Mouse (Mus musculus) heart, postnatal 0 days (tissue): Measurements from ENCODE around the gene Nubpl. TPM values are rescaled to one million over a fixed set of nuclear protein-coding genes. Genes with fewer than 3 reads are reported as not detected.
"Not testable (repeated sequence)": the region's sequence is repeated elsewhere in the genome, so short reads cannot be mapped to it uniquely, and the experiment has no call there.

ENCODE experiments used
- ATAC-seq: fragments of 200-750 bp; cut with Nextera tagmentation; 2 replicates; pipeline ENCODE4 v1.8.0; 2017; ENCODE audit warnings: low read depth, moderate number of reproducible peaks, moderate library complexity; ENCODE audit not compliant: insufficient read depth
- DNase-seq: peaks from one replicate; pipeline ENCODE4 v3.0.0-alpha.2; 2016; ENCODE audit warnings: low spot score
- H3K27ac ChIP-seq: fragments of 300-500 bp; sonication (generic); 2 replicates; pipeline ENCODE4 v1.5.1; 2014; ENCODE audit warnings: low read depth, mild to moderate bottlenecking
- H3K27me3 ChIP-seq: fragments of 300-500 bp; sonication (generic); 2 replicates; pipeline ENCODE4 v1.6.1; 2014; ENCODE audit warnings: low read length, mixed read lengths; ENCODE audit not compliant: control insufficient read depth, insufficient read depth
- H3K36me3 ChIP-seq: fragments of 300-500 bp; sonication (generic); replicated peaks from 2 replicates; pipeline ENCODE4 v1.6.1; 2014; ENCODE audit warnings: low read length, mixed read lengths; ENCODE audit not compliant: control insufficient read depth, insufficient read depth
- H3K4me1 ChIP-seq: fragments of 300-500 bp; sonication (generic); 2 replicates; pipeline ENCODE4 v1.6.1; 2014; ENCODE audit warnings: antibody characterized with exemption; ENCODE audit not compliant: control insufficient read depth, insufficient read depth
- H3K4me2 ChIP-seq: fragments of 300-500 bp; sonication (generic); 2 replicates; pipeline ENCODE4 v1.6.1; 2014; ENCODE audit warnings: low read depth, mild to moderate bottlenecking, low read length, moderate library complexity
- H3K4me3 ChIP-seq: fragments of 300-500 bp; sonication (generic); 2 replicates; pipeline ENCODE4 v1.5.1; 2014; ENCODE audit warnings: low read depth, low read length
- H3K9ac ChIP-seq: fragments of 300-500 bp; sonication (generic); replicated peaks from 2 replicates; pipeline ENCODE4 v1.6.1; 2014; ENCODE audit warnings: low read depth, low read length, mixed read lengths
- H3K9me3 ChIP-seq: fragments of 300-500 bp; sonication (generic); replicated peaks from 2 replicates; pipeline ENCODE4 v1.6.1; 2016; ENCODE audit warnings: low read length; ENCODE audit not compliant: control insufficient read depth
- CTCF ChIP-seq: IDR thresholded peaks from 2 replicates; pipeline ENCODE4 v1.5.1; 2016; ENCODE audit warnings: antibody characterized with exemption, control low read depth, low read depth
- EP300 ChIP-seq: IDR thresholded peaks from 2 replicates; pipeline ENCODE4 v1.6.1; 2016; ENCODE audit warnings: antibody characterized with exemption, low read depth
- WGBS: fragments of 180-500 bp; shearing (Covaris S2); extraction: QIAGEN DNeasy Blood & Tissue Kit; methylation state at CpG from one replicate; pipeline ENCODE4 v1.1.7; 2014; 5-methylcytosine and 5-hydroxymethylcytosine counted together
- polyA plus RNA-seq: library from polyadenylated mRNA; unstranded; fragments of >200 nt; fragmentation: Nextera tagmentation; extraction: Ambion mirVana; gene quantifications from 2 replicates; pipeline ENCODE4 v1.2.1, GENCODE M21; 2015
- total RNA-seq: library from RNA; depleted of rRNA; stranded (reverse); fragments of >200 nt; gene quantifications from 2 replicates; pipeline ENCODE4 v1.2.3, GENCODE M21; 2014; ENCODE audit warnings: low replicate concordance; rRNA removed

The Nubpl gene
- 2.7 and 9.0 TPM in 2 replicates for total RNA-seq
- polyA plus RNA-seq, result 9.4 and 9.9 TPM in 2 replicates

GRCm38 (mm10) chr12:52097650-52098070 is at the start of gene Nubpl:
Gene Nubpl (plus strand): TSS chr12:52097737.
- Histone ChIP-seq H3K27ac (peak within 1 kb of the TSS; percentile 65), H3K36me3 (no peaks in the 10 kb centered on the region), H3K4me2 (peak within 1 kb of the TSS; percentile 71), H3K9ac (peak within 1 kb of the TSS; percentile 84), H3K9me3 (no peaks in the 10 kb centered on the region), H3K4me3 (peak within 1 kb of the TSS; percentile 91), H3K4me1 (no peaks in the 10 kb centered on the region; the same call in 1 of the 2 replicates), H3K27me3 (no peaks in the 10 kb centered on the region)
- no peak for TF ChIP-seq EP300
- TF ChIP-seq CTCF, result no peak
- DNase-seq (peak; percentile 91), ATAC-seq (peak; percentile 99)
- WGBS, result under 1% methylated on average over 32 of the region's 32 CpGs

- H3K4me2 ChIP-seq, result no peak overlapping the region
- H3K36me3 ChIP-seq, result no peaks in the 10 kb centered on the region
- TF ChIP-seq EP300 (no peak), CTCF (no peak)
- H3K4me1 ChIP-seq, result no peaks in the 10 kb centered on the region
- 61% methylated on average over 2 of the region's 2 CpGs for WGBS
- H3K9me3 ChIP-seq, result no peaks in the 10 kb centered on the region
- H3K9ac ChIP-seq, result no peak overlapping the region
- ATAC-seq, result no peak
- no peaks in the 10 kb centered on the region for H3K27me3 ChIP-seq
- no peak overlapping the region for H3K27ac ChIP-seq
- DNase-seq, result no peak
- H3K4me3 ChIP-seq, result no peak overlapping the region
Observed at GRCm38 (mm10) chr12:52049324-52049723, 48.2 kb upstream of the Nubpl start.

- not testable (repeated sequence) for DNase-seq, ATAC-seq, H3K4me3 ChIP-seq, H3K9me3 ChIP-seq, H3K4me2 ChIP-seq, H3K36me3 ChIP-seq, H3K4me1 ChIP-seq, H3K9ac ChIP-seq, H3K27me3 ChIP-seq, H3K27ac ChIP-seq
- no CpG with 5 or more reads among the region's 3 CpGs for WGBS
Observed at GRCm38 (mm10) chr12:52079296-52079695, 18.2 kb upstream of the Nubpl start.

- H3K4me3 ChIP-seq, result peak overlapping the region; percentile 91
- TF ChIP-seq CTCF (no peak), EP300 (no peak)
- ATAC-seq, result no peak
- H3K9ac ChIP-seq, result peak overlapping the region; percentile 84; the same call in 1 of the 2 replicates
- peak overlapping the region; percentile 71 for H3K4me2 ChIP-seq
- H3K9me3 ChIP-seq, result no peaks in the 10 kb centered on the region
- no peak overlapping the region for H3K27ac ChIP-seq
- DNase-seq, result no peak
- H3K4me1 ChIP-seq, result no peaks in the 10 kb centered on the region; the same call in 1 of the 2 replicates
- 67% methylated on average over 13 of the region's 13 CpGs for WGBS
- no peaks in the 10 kb centered on the region for H3K36me3 ChIP-seq
- H3K27me3 ChIP-seq, result no peaks in the 10 kb centered on the region
Observed at GRCm38 (mm10) chr12:52097049-52097649, 388 bp upstream of the Nubpl start.

- H3K4me1 ChIP-seq, result peaks cover 10% of the 10 kb centered on the region
- TF ChIP-seq CTCF (no peak), EP300 (no peak)
- no peak overlapping the region for H3K9ac ChIP-seq
- no peak overlapping the region for H3K4me3 ChIP-seq
- no peaks in the 10 kb centered on the region for H3K27me3 ChIP-seq
- no peaks in the 10 kb centered on the region for H3K9me3 ChIP-seq
- no peak overlapping the region for H3K27ac ChIP-seq
- no peak overlapping the region for H3K4me2 ChIP-seq
- DNase-seq (no peak), ATAC-seq (no peak)
- no peaks in the 10 kb centered on the region for H3K36me3 ChIP-seq
Observed at GRCm38 (mm10) chr12:52120276-52120675, 22.7 kb downstream of the Nubpl start.

- H3K9me3 ChIP-seq, result no peaks in the 10 kb centered on the region
- WGBS, result 2% methylated on average over 3 of the region's 3 CpGs
Observed at GRCm38 (mm10) chr12:52126407-52126806, 28.9 kb downstream of the Nubpl start.

More at GRCm38 (mm10) chr12:52126407-52126806, 28.9 kb downstream of the Nubpl start:
- Histone ChIP-seq H3K36me3 (no peaks in the 10 kb centered on the region), H3K27ac (0 out of 2 replicates have a peak overlapping the region, but pooled peaks have one; percentile 2), H3K4me2 (no peak overlapping the region), H3K27me3 (no peaks in the 10 kb centered on the region), H3K4me1 (peaks cover 10% of the 10 kb centered on the region), H3K4me3 (no peak overlapping the region), H3K9ac (no peak overlapping the region)
- no peak for ATAC-seq
- no peak for TF ChIP-seq CTCF
- no peak for TF ChIP-seq EP300
- DNase-seq, result no peak
